Mouse (Mus musculus) layer of hippocampus, adult 6 months (tissue): Measurements from ENCODE around the gene Ackr4. TPM values are rescaled to one million over a fixed set of nuclear protein-coding genes. Genes with fewer than 3 reads are reported as not detected.

Source experiments
- long read RNA-seq, 2 experiments: library from polyadenylated mRNA; unstranded; transcript quantifications; one replicate each; pipeline ENCODE4 v2.0.0; 2019 to 2020
- polyA plus RNA-seq: library from polyadenylated mRNA; unstranded; fragments of <200 nt; fragmentation: Nextera tagmentation; gene quantifications from 2 replicates; pipeline ENCODE4 v1.2.3, GENCODE M21; 2021

Gene Ackr4
- 0.08 and 0.63 TPM in 2 replicates for polyA plus RNA-seq
- long read RNA-seq, experiment 1: 0 reads
- long read RNA-seq, experiment 2, partial matches to known transcripts: 0 of 1 reads
- long read RNA-seq, experiment 2, other reads (novel, unspliced or antisense): 1 of 1 reads

GRCm38 (mm10) chr9:104126833-104127232 lies at the start of gene Ackr4:
Gene Ackr4, minus strand, starts transcription at chr9:104126933.

GRCm38 (mm10) chr9:104063244-104063961 lies 63.3 kb downstream of the Ackr4 start, which contains the start of gene Acad11:
Gene Acad11, plus strand, starts transcription at chr9:104063377.

GRCm38 (mm10) chr9:104062430-104063243 lies 64.1 kb downstream of the Ackr4 start, which contains the start of gene Uba5:
Gene Uba5, minus strand, starts transcription at chr9:104063134.

GRCm38 (mm10) chr9:104040362-104040761 lies 86.4 kb downstream of the Ackr4 start, which contains the start of gene Gm28305:
Gene Gm28305, plus strand, starts transcription at chr9:104040662.

Other genes with a start within 250 kb of the Ackr4 start
- gene Nphp3, start 124.4 kb downstream of the Ackr4 start, polyA plus RNA-seq: 0.60 and 2.4 TPM in 2 replicates
- not detected in 2 replicates for gene Gm28305, start 86.3 kb downstream of the Ackr4 start, polyA plus RNA-seq
- 63.7 and 67.0 TPM in 2 replicates for gene Uba5, start 63.8 kb downstream of the Ackr4 start, polyA plus RNA-seq
- 12.0 and 14.0 TPM in 2 replicates for gene Acad11, start 63.6 kb downstream of the Ackr4 start, polyA plus RNA-seq
- 9.4 and 10.1 TPM in 2 replicates for gene Dnajc13, start 136.0 kb upstream of the Ackr4 start, polyA plus RNA-seq
- gene Acpp, start 210.8 kb upstream of the Ackr4 start, polyA plus RNA-seq: not detected in 2 replicates